Mouse (Mus musculus): Measurements from ENCODE around the gene Chpf2. TPM values are rescaled to one million over a fixed set of nuclear protein-coding genes. Genes with fewer than 3 reads are reported as not detected.

Chpf2 gene
- polyA plus RNA-seq, 1 experiment from 2014 or later, result 11.8 TPM

- H3K9me3 ChIP-seq (replicated peaks), result no peaks in the 10 kb centered on the region
- ATAC-seq (ENCODE audit: low read depth) (no peak), DNase-seq (no peak)
- no peak within 1 kb of the TSS for H3K4me2 ChIP-seq
- no peak within 1 kb of the TSS for H3K27ac ChIP-seq
- H3K27me3 ChIP-seq, result peaks cover 26% of the 10 kb centered on the region
- WGBS (ENCODE audit: insufficient replicate concordance), result 45% methylated on average over 2 of the region's 2 CpGs
- no peaks in the 10 kb centered on the region for H3K36me3 ChIP-seq
- no peak within 1 kb of the TSS for H3K4me3 ChIP-seq (replicated peaks)
- H3K4me1 ChIP-seq (replicated peaks), result no peaks in the 10 kb centered on the region
- no peak within 1 kb of the TSS for H3K9ac ChIP-seq
Measured at GRCm38 (mm10) chr5:24556709-24557108, 29.8 kb upstream of the Chpf2 start, which contains the start of gene 4931409K22Rik. Gene 4931409K22Rik, minus strand, starts transcription at chr5:24556809.

GRCm38 (mm10) chr5:24575948-24576347 is 10.6 kb upstream of the Chpf2 start:
- Histone ChIP-seq H3K9ac (peak overlapping the region; percentile 92; the same call in 1 of the 2 replicates), H3K4me2 (peak overlapping the region; percentile 95), H3K36me3 (peaks cover 47% of the 10 kb centered on the region), H3K4me1 (replicated peaks) (peaks cover 29% of the 10 kb centered on the region), H3K27me3 (no peaks in the 10 kb centered on the region), H3K4me3 (replicated peaks) (peak overlapping the region; percentile 81), H3K9me3 (replicated peaks) (no peaks in the 10 kb centered on the region), H3K27ac (no peak overlapping the region)
- DNase-seq, result no peak
- ATAC-seq (ENCODE audit: low read depth), result no peak
- WGBS (ENCODE audit: insufficient replicate concordance), result 82% methylated on average over 1 of the region's 1 CpGs

- peak overlapping the region; percentile 65 for H3K27ac ChIP-seq
- under 1% methylated on average over 32 of the region's 32 CpGs for WGBS (ENCODE audit: insufficient replicate concordance)
- H3K4me1 ChIP-seq (replicated peaks), result peaks cover 29% of the 10 kb centered on the region
- H3K9ac ChIP-seq, result peak overlapping the region; percentile 92
- ATAC-seq (ENCODE audit: low read depth) (peak; percentile 22), DNase-seq (no peak)
- H3K4me3 ChIP-seq (replicated peaks), result peak overlapping the region; percentile 81
- H3K27me3 ChIP-seq, result no peaks in the 10 kb centered on the region
- H3K36me3 ChIP-seq, result peaks cover 39% of the 10 kb centered on the region
- H3K4me2 ChIP-seq, result peak overlapping the region; percentile 95
- H3K9me3 ChIP-seq (replicated peaks), result no peaks in the 10 kb centered on the region
Measured at GRCm38 (mm10) chr5:24576801-24577182, 9.7 kb upstream of the Chpf2 start.

- Histone ChIP-seq H3K4me3 (replicated peaks) (peak within 1 kb of the TSS; percentile 81), H3K9ac (peak within 1 kb of the TSS; percentile 92), H3K4me1 (replicated peaks) (peaks cover 29% of the 10 kb centered on the region), H3K9me3 (replicated peaks) (no peaks in the 10 kb centered on the region), H3K27me3 (no peaks in the 10 kb centered on the region), H3K27ac (peak within 1 kb of the TSS; percentile 83), H3K4me2 (peak within 1 kb of the TSS; percentile 95), H3K36me3 (peaks cover 33% of the 10 kb centered on the region)
- under 1% methylated on average over 48 of the region's 48 CpGs for WGBS (ENCODE audit: insufficient replicate concordance)
- peak; percentile 97 for DNase-seq
- ATAC-seq (ENCODE audit: low read depth), result peak; percentile 95
Measured at GRCm38 (mm10) chr5:24577183-24577929, 9.2 kb upstream of the Chpf2 start, which contains the start of gene Abcf2. Gene Abcf2, minus strand, starts transcription at chr5:24577467.

- peaks cover 29% of the 10 kb centered on the region for H3K4me1 ChIP-seq (replicated peaks)
- peak overlapping the region; percentile 83 for H3K27ac ChIP-seq
- no peaks in the 10 kb centered on the region for H3K27me3 ChIP-seq
- peak overlapping the region; percentile 95 for H3K4me2 ChIP-seq
- peak overlapping the region; percentile 78 for H3K9ac ChIP-seq
- WGBS (ENCODE audit: insufficient replicate concordance), result 30% methylated on average over 6 of the region's 6 CpGs
- DNase-seq, result no peak
- no peak for ATAC-seq (ENCODE audit: low read depth)
- H3K4me3 ChIP-seq (replicated peaks), result peak overlapping the region; percentile 81
- H3K9me3 ChIP-seq (replicated peaks), result no peaks in the 10 kb centered on the region
- H3K36me3 ChIP-seq, result peaks cover 24% of the 10 kb centered on the region
Measured at GRCm38 (mm10) chr5:24578109-24578963, 8.2 kb upstream of the Chpf2 start.

- no peak for DNase-seq
- peak overlapping the region; percentile 87 for H3K9ac ChIP-seq
- H3K27me3 ChIP-seq, result peaks cover 2% of the 10 kb centered on the region
- H3K4me1 ChIP-seq (replicated peaks), result peaks cover 38% of the 10 kb centered on the region
- no peak overlapping the region for H3K27ac ChIP-seq
- H3K36me3 ChIP-seq, result peaks cover 26% of the 10 kb centered on the region
- H3K4me3 ChIP-seq (replicated peaks), result peak overlapping the region; percentile 93
- peak overlapping the region; percentile 83 for H3K4me2 ChIP-seq
- ATAC-seq (ENCODE audit: low read depth), result peak; percentile 7; the same call in 1 of the 2 replicates
- H3K9me3 ChIP-seq (replicated peaks), result no peaks in the 10 kb centered on the region
- 14% methylated on average over 8 of the region's 8 CpGs for WGBS (ENCODE audit: insufficient replicate concordance)
Measured at GRCm38 (mm10) chr5:24586106-24586505, 435 bp upstream of the Chpf2 start.

GRCm38 (mm10) chr5:24587200-24587577 is 648 bp downstream of the Chpf2 start:
- peak; percentile 60 for ATAC-seq (ENCODE audit: low read depth)
- Histone ChIP-seq H3K27ac (peak overlapping the region; percentile 79), H3K4me2 (peak overlapping the region; percentile 83), H3K4me3 (replicated peaks) (peak overlapping the region; percentile 93), H3K36me3 (peaks cover 28% of the 10 kb centered on the region), H3K4me1 (replicated peaks) (peaks cover 49% of the 10 kb centered on the region), H3K9me3 (replicated peaks) (no peaks in the 10 kb centered on the region), H3K27me3 (peaks cover 13% of the 10 kb centered on the region), H3K9ac (peak overlapping the region; percentile 87)
- 9% methylated on average over 4 of the region's 4 CpGs for WGBS (ENCODE audit: insufficient replicate concordance)
- no peak for DNase-seq

- H3K9me3 ChIP-seq (replicated peaks), result no peaks in the 10 kb centered on the region
- H3K36me3 ChIP-seq, result peaks cover 28% of the 10 kb centered on the region
- no peak overlapping the region for H3K4me3 ChIP-seq (replicated peaks)
- H3K4me2 ChIP-seq, result no peak overlapping the region
- no peak for ATAC-seq (ENCODE audit: low read depth)
- no peak for DNase-seq
- peaks cover 34% of the 10 kb centered on the region for H3K27me3 ChIP-seq
- WGBS (ENCODE audit: insufficient replicate concordance), result 91% methylated on average over 20 of the region's 20 CpGs
- H3K9ac ChIP-seq, result no peak overlapping the region
- H3K4me1 ChIP-seq (replicated peaks), result peaks cover 55% of the 10 kb centered on the region
- no peak overlapping the region for H3K27ac ChIP-seq
Measured at GRCm38 (mm10) chr5:24589511-24590500, 3.3 kb downstream of the Chpf2 start.

GRCm38 (mm10) chr5:24591268-24591721 is 4.8 kb downstream of the Chpf2 start:
- Histone ChIP-seq H3K9me3 (replicated peaks) (no peaks in the 10 kb centered on the region), H3K4me2 (peak overlapping the region; percentile 58), H3K4me1 (replicated peaks) (peaks cover 49% of the 10 kb centered on the region), H3K27me3 (peaks cover 42% of the 10 kb centered on the region), H3K27ac (peak overlapping the region; percentile 50), H3K4me3 (replicated peaks) (peak overlapping the region; percentile 34), H3K9ac (peak overlapping the region; percentile 45), H3K36me3 (peaks cover 28% of the 10 kb centered on the region)
- 9% methylated on average over 23 of the region's 23 CpGs for WGBS (ENCODE audit: insufficient replicate concordance)
- no peak for DNase-seq
- 0 out of 2 replicates have a peak, but pooled peaks have one; percentile 4 for ATAC-seq (ENCODE audit: low read depth)

- ATAC-seq (ENCODE audit: low read depth) (no peak), DNase-seq (no peak)
- Histone ChIP-seq H3K4me1 (replicated peaks) (peaks cover 48% of the 10 kb centered on the region), H3K4me3 (replicated peaks) (peak overlapping the region; percentile 34), H3K36me3 (peaks cover 28% of the 10 kb centered on the region), H3K9me3 (replicated peaks) (no peaks in the 10 kb centered on the region), H3K27ac (peak overlapping the region; percentile 50; the same call in 1 of the 2 replicates), H3K9ac (peak overlapping the region; percentile 45; the same call in 1 of the 2 replicates), H3K4me2 (peak overlapping the region; percentile 58), H3K27me3 (peaks cover 48% of the 10 kb centered on the region)
- 25% methylated on average over 24 of the region's 24 CpGs for WGBS (ENCODE audit: insufficient replicate concordance)
Measured at GRCm38 (mm10) chr5:24591796-24592470, 5.4 kb downstream of the Chpf2 start.
